Mouse (Mus musculus): ENCODE data around the gene Rad51ap1.
A peak's percentile ranks its signal among the peaks of the same experiment; 100 is the strongest.

The Rad51ap1 gene

DNA sequence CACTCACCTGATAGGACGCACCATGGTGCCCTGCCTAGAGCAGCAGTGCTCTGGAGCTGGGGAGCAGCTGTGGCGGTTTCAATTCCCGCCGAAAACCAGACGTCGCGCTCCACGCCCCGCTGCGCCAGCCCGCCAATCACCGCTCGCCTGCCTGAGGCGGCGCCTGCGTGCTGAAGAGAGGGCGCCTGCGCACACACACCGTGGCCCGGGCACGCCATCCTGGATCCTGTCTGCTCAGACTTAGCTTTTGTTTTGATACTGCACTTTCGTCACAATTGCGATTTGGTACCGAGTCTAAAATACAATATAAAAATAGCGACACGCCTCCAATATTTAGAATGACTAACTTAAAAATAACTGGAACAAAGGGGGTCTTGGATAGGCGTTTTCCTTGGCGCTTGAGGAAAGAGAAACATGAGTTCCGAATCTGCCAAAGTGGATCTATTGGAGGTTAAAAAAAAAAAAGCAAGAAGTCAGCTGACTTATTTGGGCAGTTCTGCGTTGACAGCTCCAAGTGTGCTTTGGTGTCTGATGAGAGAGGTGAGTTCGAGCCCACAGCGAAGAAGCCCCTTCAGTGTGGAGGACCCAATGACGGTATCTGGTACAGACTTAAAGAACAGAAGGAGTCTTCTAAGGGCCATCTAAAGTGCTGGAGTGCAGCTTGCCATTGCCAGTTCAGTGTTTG is at the start of gene Rad51ap1, which contains the start of gene D6Wsu163e:
Rad51ap1 (minus strand) TSS at position 101 of the 685 bp plus-strand sequence.
D6Wsu163e (plus strand) TSS at position 476 of the 685 bp plus-strand sequence.
- DNase-seq (ENCODE audit: low spot score) = peak; percentile 96

DNA sequence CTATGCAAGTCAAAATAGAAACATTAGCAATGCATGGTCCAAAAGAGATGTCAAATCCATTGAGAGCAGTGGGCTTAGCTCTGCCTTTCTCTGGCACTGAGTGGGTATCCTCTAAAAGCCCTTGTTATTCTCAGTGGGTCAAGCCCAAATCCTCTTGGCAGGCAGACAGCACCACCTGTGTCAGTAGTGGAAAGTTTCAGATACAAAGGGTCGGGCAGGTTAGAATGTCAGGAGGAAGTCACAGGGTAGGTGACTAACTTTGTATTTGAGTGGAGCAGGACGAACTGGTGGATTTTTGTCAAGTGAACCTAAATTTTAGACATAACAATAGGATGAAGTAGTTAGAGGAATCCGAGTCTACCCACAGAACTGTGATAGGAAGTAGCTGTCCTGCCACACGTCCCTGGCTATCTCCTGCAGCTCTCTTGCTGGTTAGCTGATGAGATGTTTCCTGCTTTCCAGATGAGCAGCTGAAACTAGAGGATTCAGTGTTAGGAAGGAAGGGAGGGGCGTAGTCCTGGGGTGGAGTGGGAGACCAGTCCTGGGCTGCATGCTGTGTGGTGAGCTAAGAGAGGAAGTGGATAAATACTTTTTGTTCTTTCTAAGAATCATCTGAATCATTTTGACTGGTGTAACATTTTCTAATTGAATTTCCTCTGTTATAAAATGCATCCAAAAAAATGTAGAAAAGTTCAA is 42.3 kb upstream of the Rad51ap1 start:
- DNase-seq (ENCODE audit: low spot score) = no peak

DNA sequence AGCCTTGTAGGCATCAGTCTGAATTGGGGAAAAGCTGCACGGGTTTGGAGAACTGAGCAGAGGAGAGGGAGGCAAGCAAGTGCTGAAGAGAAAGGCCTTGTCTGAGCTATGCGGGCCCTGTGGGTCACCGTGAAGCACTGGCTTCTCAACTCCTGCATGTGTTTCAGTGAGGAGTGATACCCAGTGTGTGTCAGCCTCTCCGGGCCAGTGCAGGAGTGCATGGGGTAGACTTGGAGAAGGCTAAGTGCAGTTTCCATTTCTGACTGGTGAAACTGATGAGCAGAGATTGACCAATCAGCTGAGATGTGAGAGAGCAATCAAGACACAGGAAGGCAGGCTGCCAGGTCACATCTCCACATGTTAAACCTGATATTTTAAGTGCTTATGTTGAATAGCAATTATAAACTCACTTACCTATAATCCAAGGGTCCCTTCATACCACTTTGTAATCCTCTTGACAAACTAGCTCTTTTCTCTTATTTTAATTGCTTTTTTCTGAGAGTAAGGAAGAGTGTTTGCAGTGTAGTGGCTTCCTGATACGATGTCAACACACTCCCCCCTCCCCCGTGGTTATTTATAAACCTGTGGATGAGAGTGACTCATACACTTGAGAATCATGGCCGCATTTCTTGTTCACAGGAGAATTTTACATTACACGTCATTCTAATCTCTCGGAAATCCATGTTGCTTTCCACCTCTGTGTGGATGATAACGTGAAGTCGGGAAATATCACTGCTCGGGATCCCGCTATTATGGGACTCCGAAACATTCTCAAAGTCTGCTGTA is 27.0 kb upstream of the Rad51ap1 start:
- no peak for DNase-seq (ENCODE audit: low spot score)

DNA sequence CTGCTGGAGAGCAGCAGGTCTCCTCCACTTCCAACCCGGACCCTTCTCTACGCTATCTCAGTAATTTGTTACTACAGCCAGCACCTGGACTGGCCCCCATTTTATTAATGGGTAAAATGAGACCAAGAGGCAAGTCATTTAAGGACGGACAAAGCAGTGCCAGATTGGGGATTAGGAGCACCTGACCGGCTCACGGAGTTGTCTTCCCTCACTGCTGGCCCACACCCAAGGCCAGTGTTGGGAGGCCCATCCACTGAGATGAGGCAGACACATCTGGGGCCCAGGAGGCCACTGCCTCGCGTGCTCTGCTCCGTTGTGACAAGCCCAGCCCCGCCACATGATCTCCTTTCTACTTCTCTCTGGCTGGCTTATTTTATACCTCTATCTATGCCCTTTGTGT is 24.0 kb upstream of the Rad51ap1 start:
- no peak for DNase-seq (ENCODE audit: low spot score)

DNA sequence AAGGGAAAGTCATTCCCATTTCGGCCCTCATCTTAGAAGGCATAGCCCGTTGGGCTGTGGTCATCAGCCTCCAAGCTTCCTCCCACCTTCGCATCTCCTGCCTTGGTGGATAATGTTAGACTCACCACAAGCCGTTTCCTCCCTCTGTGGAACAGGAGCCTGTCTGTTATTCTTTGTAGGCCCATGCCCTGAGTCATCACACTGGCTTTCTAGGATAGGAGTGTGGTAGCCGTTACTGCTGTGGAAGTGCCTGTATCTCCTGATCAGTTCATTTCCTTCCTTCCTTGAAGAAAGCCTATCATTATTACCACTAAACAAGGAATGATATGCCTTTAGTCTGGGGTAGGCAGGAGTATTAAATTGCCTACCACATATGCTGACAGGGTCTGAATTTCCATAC is 23.3 kb upstream of the Rad51ap1 start:
- DNase-seq (ENCODE audit: low spot score) = no peak

DNA sequence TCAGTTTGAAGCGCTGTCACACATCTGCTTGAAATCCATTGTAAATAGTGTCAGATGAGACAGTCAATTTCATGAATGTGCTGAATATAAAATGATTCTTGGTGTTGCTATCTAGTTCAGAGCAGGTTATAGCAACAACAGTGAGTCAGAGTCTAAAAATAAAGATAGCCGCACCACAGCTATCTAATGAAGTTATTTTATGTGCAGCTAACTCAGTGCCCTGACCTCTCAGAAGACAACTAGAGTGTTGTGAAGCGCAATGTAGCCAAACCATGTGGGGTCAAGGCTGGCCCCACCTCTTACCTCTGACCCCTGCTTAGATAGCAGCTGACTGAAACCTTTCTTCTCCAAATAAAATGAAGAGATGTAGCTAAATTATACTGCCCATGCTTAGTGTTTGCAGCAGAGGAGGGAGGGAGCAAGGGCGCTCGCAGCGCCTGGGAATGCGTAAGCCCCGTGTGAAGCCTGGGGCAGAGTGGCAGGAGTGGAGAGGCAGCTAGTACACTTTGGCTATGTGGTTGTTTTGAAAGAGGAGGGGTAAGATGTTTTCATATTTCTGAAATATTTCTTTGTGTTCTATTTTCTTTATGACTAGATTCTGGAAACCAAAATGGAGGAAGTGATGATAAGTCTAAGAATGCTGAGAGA is 22.1 kb upstream of the Rad51ap1 start:
- no peak for DNase-seq (ENCODE audit: low spot score)

DNA sequence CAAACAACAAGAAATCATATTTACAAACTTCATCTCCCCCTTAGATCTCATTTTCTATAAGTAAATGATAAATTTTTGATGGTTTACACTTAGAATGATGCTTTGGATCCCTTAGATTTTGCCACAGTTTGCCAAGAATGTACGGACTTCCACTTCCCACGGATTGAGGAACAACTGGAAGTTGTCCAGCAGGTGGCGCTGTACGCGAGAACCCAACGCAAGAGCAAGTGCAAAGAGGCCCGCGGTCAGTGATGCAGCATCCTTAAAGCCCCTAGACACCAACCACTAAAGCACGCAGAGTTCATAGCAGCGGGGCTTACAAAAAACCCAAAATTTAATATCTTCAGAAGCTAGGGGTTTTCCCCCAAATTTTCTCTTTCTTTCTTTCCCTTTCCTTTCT is 16.3 kb upstream of the Rad51ap1 start:
- peak; percentile 77 for DNase-seq (ENCODE audit: low spot score)

DNA sequence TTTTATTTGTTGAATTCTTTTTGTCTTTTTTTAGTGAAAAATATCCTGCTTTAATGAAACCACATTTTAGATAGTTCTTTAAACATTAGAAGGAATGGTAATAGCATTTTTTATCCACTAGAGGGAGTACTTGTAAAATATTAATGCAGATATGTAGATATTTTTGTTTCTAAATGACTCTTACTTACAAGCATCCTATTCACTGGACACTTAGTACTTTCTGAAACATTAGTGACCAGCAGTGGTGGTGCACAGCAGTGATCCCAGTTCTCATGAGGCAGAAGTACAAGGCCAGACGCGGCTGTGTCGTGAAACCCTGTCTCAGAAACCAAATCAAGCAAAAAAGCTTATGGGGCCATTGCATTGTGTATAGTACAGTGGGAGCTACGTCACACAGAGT is 8.9 kb upstream of the Rad51ap1 start:
- peak; percentile 26 for DNase-seq (ENCODE audit: low spot score)

DNA sequence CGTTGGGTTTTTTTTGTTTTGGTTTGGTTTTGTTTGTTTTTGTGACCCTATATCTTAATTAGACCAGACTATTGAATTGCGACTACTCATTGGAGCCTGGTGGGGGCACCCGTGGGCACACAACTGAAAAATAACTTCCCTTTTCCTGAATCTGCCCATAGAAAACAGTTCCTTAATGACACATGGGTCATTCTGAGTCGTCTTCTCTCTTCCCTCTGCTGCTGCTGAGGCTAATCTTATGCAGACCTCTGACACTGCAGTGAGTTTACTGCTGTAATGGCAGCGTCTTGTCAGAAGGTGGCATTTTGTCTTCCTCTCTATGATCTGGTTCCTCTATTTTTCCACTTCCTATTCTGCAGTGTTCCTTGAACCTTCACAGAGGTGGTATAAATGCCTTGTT is 1.1 kb upstream of the Rad51ap1 start:
- peak; percentile 47 for DNase-seq (ENCODE audit: low spot score)

DNA sequence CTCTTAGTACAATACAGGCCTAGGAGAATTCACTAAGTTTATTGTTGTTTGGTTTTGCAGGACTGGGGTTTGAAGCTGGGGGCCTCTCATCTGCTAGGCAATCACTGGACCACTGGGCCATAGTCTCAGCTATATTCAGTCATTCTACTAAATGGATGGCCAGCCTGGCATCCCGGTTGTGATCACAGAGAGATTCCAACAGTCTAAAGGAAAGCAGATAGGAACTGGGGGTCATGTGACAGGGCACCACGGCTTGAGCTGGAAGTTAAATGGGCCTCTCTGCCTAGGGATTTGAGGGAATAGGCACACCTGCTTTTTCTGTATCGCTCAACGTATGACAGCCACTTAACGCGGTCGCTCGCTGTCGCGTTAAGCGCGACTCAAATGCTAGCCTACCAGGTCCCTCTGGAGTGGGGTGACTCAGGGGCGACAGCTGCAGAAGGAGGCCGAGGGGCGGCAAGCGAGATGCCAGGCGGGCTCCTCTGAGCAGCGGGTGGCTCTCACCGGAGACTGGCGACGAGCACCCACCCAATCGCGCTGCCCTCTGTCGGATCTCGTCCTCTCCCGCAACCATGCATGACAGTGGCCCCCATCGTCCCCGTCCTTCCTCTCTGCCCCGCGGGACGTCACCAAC is 417 bp downstream of the Rad51ap1 start:
- no peak for DNase-seq (ENCODE audit: low spot score)

DNA sequence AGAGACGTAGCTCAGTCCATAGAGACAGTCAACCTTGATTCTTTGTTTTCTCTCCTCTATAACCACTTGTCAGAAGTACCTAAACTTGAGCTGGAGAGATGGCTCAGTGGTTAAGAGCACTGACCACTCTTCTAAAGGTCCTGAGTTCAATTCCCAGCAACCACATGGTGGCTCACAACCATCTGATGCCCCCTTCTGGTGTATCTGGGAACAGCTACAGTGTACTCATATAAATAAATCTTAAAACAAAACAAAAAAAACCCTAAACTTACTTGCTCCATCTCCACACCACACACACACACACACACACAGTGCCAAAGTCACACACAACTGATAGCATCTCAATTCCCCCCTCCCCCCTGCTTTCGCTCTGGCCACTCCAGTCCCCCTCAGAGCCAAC is 1.3 kb downstream of the Rad51ap1 start:
- DNase-seq (ENCODE audit: low spot score) = no peak

DNA sequence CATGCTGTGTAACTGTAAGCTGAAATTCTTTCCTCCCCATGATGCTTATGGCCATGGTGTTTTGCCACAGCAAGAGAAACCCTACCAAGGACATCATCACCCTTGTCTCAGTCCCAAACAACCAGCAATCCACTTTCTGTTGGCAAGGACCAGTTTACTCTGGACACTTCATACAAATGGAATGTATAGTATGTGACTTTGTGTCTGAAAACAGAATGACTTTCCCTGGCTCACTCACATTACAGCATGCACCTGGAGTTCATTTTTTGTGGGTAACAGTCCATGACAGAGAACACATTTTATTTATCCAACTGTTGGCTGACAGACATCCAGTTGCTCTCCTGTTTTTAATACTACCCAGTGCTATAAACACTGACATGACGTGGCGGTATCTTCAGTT is 6.5 kb downstream of the Rad51ap1 start:
- DNase-seq (ENCODE audit: low spot score) = no peak

DNA sequence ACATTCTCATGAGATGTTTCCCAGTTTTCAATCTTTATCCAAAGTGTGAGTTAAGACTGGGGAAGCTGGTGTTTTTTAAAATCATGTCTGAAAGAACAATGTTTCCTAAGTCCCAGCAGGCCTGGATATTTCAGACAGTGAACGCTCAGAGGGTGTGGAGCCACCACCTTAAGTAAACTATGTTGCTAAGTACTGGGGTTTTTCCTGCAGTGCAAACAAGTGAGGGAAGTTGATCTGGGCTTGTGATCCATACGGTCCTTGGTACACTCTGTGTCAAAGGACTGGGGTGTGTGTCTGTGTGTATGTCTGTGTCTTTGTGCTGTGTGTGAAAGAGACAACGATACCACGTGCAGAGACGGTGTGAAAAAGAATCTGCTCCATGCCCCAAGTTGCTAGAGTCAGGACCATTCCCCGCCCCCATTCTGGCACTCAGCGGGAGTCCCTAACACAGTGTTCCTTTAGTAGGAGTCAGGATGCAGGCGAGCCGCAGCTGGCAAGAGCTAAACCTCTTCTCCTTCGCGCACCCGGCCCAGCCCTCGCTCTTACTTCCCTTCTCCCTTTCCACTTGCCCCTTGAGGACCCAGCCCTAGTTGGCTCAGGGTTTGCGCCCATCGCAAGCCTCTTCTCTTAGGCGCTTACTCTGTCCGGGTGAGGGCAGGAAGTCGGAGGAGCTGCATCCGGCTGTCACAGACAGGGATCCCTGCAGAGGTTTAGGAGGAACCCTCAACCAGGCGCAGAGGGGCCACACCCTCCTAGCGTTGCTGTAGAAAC is 18.1 kb downstream of the Rad51ap1 start, which contains the start of gene Dyrk4:
Dyrk4 (minus strand) TSS at position 729 of the 771 bp plus-strand sequence.
- no peak for DNase-seq (ENCODE audit: low spot score)

DNA sequence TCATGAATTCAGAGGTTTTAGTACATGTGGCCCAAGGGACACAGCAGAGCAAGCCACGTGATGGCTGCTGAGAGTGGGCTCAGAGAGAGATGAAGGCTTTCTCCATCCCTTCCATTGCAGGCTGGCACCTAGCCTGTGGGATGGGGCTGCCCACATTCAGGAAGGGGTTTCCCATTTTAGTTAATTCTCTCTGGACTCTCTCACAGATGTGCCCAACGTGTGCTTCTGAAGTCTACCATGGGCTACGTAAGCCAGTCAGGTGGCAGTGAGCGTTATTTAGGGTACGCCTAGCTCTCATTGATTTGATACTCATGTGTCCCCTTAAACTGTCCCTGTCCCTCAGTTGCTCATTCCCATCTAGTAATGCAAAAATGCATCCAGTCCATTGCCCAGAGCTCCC is 24.5 kb downstream of the Rad51ap1 start:
- DNase-seq (ENCODE audit: low spot score) = no peak

DNA sequence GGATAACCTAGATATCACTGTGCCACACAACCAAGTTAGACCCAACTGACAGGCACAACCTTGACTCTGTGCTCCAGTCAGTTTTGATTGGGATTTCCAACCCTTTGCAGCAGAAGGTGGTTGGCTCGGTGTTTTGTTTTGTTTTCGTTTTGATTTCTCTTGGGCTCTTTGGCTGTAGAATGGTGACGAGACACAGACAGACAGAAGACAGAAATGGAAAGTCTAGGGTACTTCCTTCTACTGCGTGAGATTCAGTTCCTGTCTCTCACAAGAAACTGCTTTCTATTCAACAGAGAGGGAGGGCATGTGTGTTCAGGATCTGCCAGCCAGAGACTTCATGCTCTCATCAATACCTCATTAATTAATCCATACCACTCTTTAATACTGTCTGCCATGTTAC is 28.7 kb downstream of the Rad51ap1 start:
- DNase-seq (ENCODE audit: low spot score) = no peak

DNA sequence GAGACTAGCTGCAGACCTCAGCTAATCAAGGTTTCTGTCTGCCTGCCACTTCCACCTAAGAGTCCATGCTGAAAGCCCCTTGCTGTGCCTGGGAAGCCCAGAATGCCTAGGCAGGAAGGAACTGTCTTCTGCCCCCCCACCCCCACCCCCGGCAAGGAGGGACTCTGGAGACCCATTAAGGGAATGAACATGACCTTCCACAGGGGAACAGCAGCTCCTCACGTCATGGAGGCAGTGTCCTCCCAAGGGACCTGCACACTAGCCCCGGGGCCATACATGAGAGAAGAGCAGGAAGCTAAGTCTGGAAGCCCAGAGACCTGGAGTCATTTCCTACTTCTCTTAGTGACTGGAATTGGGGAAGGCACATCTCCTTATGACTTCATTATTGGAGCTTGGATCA is 31.5 kb downstream of the Rad51ap1 start:
- no peak for DNase-seq (ENCODE audit: low spot score)

DNA sequence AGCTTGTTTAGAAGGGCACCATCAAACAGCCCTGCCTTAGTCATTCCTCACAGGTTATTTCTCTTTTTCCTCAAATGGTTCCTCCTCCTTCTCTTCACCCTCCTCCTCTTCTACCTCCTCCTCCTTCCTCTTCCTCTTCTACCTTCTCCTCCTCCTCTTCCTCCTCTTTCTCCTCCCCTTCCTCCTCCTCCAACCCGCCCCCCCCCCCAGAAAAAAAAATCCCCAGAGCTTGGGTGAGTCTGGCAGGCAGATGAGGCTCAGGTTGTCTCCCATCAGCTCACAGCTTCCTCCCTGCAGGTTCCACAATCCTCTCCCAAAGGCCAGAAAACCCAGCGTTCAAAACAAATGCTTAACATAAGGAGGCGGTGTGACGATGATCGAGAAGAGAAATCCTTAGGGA is 32.0 kb downstream of the Rad51ap1 start:
- no peak for DNase-seq (ENCODE audit: low spot score)

DNA sequence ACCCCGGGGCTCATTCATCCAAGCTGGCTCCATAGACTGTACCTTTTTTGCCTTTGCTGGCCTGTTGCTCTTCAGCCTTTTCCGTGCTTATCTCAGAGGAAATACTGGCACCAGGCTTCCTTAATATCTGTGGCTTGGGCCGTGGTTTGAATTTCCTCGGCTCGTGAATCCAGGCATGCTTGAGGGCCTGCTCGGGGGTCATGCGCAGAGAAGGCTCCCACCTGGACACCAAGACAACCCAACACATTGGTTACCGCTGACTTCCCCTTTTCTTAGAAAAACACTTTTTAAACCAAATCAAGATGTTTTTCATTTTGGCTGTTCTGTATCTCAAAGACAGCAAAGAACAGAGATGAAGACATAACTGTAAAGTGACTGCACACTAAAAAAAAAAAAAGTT is 62.3 kb downstream of the Rad51ap1 start:
- no peak for DNase-seq (ENCODE audit: low spot score)

All from MN1 (cell line).